Mouse (Mus musculus): ENCODE data around the gene Fam53b. TPM values are rescaled to one million over a fixed set of nuclear protein-coding genes. Genes with fewer than 3 reads are reported as not detected.

Fam53b gene
- polyA plus RNA-seq, 1 experiment, result 20.6 TPM

DNA sequence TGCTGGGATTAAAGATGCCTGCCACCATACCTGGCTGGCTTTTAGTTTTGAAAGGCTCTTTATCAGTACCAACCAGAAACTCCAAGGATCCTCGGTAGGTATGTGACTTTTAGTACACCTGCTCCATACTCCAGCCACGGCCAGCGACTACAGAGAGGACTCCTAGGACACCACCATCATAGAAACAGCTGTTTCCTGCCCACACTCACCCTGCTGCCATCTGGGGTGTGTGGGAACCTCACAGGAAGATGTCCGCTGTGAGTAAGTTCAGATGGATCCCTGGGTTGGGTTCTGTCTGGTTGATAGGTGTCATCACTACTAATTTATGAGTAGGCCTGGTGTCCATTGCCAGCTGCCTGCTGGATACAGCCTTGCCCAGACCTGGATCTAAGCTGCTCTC is 114.9 kb downstream of the Fam53b start:
- no peak for DNase-seq (ENCODE audit: low read depth, low spot score)
- whole genome bisulfite sequencing, result 89% methylated on average over 4 of the region's 4 CpGs

DNA sequence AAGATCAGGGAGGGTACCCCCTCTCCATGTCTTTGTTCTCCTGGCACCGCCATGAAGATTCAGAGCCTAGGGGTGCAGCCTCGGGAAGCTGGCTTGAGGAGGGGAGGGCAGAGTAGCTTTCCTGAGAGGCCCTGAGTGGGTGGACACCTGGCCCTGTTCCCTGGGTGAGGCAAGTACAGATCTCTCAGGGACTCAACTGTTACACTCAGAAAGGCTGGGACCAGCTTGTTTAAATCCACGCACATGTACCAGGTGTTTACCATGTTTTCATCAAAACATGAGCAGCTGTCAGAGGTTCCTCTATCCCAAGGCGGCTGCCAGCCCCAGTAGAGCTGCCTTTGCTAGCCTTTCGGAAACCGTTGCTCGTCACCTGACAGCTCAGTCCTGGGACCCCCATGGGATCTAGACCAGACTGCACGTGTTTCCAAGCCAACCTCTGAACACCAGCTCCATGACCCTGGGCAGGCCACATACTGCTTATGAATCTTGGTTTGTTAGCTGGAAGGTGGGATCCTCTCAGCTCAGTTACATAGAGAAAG is 116.4 kb downstream of the Fam53b start:
- no peak for DNase-seq (ENCODE audit: low read depth, low spot score)
- WGBS, result 86% methylated on average over 8 of the region's 8 CpGs

DNA sequence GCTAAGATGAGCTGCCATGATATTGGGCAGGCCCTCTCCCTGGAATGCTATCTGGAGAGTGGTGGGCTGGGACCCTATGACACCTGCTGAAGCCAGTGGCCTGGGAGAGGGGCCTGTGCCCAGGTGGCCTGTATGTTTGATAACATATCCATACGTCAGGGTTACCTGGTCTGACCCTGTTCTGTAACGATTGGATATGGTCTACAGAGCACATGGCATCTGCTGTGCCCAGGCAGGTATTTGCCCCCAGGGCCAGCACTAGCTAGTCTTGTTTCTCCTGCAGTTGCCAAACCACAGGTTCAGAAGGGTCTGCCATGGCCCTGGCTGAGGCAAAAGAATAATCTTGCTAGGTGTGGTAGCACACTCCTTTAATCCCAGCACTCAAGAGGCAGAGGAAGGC is 120.1 kb downstream of the Fam53b start:
- no peak for DNase-seq (ENCODE audit: low read depth, low spot score)
- 90% methylated on average over 2 of the region's 2 CpGs for WGBS

DNA sequence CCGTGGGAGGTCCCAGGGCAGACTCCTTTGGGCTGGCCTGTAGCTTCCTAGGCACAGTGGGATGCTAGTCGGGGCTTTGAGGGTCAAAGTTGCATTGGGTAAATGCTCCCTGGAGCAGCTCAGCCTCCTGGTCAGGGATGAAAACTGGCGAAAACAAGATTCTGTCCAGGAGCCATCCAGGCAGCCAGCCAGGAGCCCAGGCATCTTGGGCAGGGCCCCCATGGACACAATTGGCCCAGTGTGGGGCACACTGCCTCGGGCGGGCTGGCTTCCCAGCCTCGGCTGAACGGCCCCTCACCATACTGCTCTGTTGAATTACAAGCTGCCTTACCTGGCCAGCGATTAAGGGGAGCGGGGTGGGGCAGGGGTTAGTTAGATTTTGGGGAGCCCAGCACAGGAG is 121.0 kb downstream of the Fam53b start:
- 82% methylated on average over 9 of the region's 9 CpGs for WGBS
- no peak for DNase-seq (ENCODE audit: low read depth, low spot score)

DNA sequence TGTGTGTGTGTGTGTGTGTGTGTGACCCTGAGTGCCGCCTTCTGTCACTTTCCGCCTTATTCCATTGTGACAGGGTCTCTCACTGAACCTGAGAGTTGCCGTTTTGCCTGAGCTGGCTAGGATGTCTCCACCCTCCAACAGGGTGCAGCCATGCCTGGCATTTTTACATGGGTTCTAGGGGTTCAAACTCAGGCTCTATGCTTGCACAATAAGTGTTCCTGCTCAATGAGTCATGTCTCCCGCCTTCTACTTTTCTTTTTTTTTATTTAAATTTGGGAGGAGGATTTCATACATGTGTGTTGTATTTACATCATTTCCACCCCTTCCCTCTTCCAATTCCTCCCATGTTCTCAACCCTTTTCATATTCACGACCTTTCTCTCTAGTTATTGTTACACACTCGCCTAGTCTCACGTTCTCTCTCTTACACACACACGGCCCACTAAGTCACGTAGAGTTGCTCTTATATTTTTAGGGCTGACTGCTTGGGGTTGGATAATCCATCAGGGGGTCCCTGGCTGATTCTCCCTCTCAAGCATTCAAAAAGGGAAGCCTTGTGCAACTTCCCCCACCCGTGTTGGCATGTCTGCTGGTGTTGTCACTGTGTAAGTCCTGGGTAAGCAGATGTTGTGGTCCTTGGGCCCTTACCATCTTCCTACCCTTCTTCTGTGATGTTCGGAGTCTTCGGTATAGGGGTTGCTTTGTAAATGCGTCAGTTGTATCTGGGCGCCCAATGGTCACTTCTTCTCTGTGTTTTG is 122.8 kb downstream of the Fam53b start:
- no peak for DNase-seq (ENCODE audit: low read depth, low spot score)
- WGBS, result 90% methylated on average over 14 of the region's 14 CpGs

DNA sequence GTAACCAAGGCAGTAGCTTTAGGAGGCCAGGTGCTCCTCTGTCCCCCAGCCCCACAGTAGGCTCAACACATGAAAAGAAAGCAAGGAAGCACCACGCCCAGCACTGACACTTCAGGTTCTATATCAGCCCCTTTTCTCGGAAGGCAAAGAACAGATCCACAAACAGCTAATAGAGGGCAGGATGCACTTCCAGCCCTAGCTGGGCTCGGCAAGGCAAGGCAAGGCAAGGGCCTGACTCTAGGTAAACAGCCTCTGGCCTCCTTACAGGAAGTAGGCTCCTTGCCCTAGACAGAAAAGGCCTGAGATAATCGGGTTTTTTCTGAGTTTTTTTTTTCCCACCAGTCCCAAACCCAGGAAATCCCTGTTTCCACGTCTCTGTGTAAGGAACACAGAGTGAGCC is 124.0 kb downstream of the Fam53b start:
- no peak for DNase-seq (ENCODE audit: low read depth, low spot score)
- WGBS, result 57% methylated on average over 5 of the region's 5 CpGs

DNA sequence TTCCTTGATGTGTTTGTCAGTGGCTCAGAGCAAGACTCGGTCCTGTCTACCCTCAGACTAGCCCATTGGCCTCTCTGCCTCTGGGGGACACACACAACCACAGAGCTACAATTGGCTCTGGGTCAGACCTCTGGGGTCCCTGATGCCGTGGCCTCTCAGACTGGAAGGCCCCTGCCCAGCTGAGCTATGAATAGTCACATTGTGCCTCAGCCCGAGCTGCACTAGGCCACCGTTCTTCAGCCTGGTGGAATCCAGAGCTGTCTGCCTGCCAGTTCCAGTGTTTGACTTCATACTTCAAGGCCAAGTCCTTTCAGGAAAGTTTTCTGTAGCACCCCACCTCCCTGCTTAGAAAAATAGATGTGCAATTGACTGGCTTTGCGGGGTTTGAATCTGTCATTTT is 125.0 kb downstream of the Fam53b start:
- WGBS, result 50% methylated on average over 5 of the region's 5 CpGs
- DNase-seq (ENCODE audit: low read depth, low spot score), result no peak

DNA sequence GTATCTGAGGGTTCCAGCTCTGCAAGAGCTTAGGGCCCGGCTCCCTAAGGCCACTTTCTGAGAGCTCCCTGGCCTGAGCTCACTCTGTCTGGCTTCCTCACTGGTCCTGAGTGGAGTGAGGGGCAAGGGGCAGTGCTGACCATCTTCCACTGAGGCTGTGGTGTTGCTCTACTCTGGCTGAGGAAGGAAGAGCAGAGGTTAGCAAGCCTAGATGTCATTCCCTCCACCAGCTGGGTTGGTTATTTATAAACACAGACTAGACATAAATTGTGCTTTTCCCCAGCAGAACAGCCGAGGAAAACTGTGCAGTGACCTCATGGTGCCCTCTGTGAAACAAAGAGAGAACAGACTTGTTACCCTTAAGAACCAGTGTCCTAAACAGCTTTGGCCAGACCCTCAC is 125.8 kb downstream of the Fam53b start:
- 64% methylated on average over 2 of the region's 2 CpGs for WGBS
- DNase-seq (ENCODE audit: low read depth, low spot score), result no peak

DNA sequence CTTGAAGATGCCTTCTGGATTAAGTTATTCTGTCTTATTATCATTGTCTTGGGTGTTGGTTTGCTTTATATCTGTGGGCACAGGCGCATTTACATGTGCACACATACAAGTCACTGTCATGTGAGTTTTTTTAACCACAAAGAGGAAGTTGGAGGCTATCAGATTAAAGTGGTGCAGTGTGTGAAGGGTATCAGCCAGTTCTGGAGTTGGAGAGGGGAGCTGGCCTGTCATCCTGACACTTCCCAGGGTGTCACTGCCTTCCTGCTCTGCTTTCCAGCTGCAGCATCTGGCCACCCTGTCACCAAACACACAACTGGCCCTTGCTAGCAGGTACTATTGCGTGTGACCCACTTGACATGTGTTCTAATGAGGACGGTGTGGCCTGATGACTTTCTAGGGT is 127.2 kb downstream of the Fam53b start:
- WGBS, result 90% methylated on average over 3 of the region's 3 CpGs
- no peak for DNase-seq (ENCODE audit: low read depth, low spot score)

DNA sequence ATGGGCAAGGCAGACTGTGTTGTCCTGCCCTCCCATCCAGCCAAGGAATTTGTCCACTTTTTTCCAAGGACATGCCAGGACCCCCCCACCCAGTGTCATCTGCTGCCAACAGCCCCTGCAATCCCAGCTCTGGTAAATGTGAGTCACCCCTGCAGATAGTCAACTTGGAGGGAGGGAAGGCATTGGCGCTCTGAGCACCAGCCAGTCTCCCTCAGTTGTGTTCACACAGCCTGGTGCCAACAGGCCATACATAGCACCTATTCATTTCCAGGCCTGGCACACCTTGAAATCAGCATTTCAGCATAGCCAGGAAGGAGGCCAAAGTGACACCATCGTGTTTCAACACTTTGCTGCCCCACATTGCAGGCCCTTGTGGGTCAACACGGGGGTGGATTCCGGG is 129.8 kb downstream of the Fam53b start:
- no peak for DNase-seq (ENCODE audit: low read depth, low spot score)
- WGBS, result 91% methylated on average over 4 of the region's 4 CpGs

DNA sequence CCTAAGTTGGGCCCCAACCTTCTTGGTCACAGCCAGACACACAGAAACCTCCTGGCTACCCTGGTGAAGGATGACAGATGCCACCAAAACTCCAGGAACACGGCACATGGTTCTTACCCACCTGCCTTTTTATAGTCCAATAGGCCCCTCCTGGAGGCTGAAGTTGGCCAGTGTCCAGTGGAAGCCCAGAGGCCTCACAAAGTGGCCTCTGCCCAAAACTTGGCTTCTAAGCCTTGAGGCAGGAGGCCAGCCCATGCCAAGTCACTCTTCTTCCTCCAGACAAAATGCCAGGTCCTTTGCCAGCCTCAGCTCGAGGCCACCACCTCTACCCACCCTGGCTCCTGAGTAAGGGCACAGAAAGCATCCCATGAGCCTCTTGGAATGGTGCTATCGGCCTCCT is 130.8 kb downstream of the Fam53b start:
- no peak for DNase-seq (ENCODE audit: low read depth, low spot score)
- WGBS, result 66% methylated on average over 3 of the region's 3 CpGs

DNA sequence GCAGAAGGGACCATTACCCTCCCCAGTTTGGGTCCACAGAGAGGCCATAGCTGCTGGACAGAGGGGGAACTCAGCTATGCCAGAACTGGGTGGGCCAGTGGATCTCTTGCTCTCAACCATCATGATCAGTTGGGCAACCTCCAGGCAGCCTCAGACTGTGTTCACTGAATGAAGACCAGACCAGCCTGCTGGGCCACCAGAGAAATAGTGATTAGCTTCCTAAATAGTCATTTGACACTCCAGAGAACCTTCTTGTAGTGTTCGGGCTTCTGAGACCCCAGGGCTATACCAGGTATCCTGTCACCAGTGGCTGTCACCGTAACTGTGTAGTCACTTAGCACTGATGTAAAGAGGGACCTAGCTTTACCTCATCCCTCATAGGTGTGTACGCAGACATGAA is 131.3 kb downstream of the Fam53b start:
- over 99% methylated on average over 3 of the region's 3 CpGs for WGBS
- DNase-seq (ENCODE audit: low read depth, low spot score), result no peak

DNA sequence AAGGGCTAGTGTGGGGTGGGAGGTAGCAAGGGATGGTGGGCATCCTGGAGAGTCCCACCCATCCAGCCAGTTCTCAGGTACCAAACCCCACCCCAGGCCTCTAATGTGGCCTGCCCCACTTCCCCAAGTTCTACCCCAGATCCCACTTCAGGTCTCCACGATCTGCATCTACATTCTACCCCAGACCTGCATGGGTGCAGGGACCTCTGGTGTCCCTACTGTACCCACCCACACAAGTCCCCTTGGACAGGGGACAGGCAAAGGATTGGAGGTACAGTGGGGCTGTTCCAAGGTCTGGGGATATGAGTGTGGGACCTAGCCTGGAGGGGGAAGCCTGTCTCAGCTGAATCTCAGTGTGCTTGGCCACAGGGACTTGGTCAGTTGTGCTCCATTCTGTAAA is 131.9 kb downstream of the Fam53b start:
- no peak for DNase-seq (ENCODE audit: low read depth, low spot score)
- 89% methylated on average over 1 of the region's 1 CpGs for WGBS

DNA sequence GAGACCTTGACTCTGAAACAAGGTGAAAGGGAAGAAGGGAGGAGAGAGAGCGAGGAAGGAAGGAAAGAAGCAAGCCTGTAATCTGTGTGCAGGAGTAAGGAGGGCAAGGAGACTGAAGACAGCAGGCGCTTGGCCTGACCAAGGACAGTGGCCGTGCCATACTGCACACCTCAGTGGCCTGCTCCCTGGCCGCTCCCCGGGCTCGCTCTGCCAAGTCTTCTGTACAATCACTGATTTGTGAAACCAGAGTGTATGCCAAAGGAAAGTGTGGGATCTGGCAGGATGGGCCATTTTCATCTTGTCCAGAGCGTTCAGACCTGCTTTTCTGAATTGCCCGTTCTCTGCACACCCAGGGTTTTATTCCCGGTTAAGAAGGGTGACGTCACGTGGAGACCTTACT is 132.4 kb downstream of the Fam53b start:
- DNase-seq (ENCODE audit: low read depth, low spot score), result no peak
- 87% methylated on average over 11 of the region's 11 CpGs for WGBS

DNA sequence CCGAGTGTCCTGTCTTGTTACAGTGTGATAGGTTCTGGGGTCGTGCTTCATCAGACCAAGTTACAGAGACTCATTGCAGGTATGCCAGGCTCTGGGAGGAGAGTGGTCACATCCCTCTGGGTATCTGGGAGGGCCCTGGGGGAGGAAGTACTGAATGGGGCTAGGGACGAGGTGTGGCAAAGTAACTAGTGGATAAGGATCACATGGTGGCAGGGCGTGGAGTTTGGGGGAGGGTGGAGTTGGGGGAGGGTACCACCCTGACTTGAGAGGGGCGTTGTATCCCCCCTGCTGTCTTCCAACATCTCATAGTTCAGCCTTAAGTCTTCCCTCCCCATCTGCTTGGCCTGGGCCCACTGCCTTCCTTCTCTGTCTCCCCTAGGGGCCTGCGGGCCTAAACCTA is 134.1 kb downstream of the Fam53b start:
- WGBS, result 76% methylated on average over 6 of the region's 6 CpGs
- no peak for DNase-seq (ENCODE audit: low read depth, low spot score)

DNA sequence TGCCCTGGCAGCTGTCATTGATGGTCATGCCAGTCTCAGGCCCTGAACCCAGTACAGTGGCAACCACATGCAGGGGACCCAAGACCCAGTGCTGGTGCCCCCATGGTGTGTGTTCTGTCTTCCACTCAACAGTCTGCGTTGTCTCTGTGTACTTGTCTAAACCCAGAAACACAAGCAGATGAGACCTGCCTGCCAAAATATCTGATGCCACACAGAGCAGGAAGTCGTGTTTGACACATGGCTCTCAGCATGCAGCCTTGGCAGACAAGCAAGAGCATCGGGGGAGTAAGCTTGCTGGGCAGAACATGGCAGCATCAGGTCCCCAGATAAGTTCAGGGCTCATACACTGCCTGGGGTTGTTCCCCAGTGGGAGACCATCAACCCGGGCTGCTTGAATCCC is 134.6 kb downstream of the Fam53b start:
- no peak for DNase-seq (ENCODE audit: low read depth, low spot score)
- WGBS, result 77% methylated on average over 4 of the region's 4 CpGs

DNA sequence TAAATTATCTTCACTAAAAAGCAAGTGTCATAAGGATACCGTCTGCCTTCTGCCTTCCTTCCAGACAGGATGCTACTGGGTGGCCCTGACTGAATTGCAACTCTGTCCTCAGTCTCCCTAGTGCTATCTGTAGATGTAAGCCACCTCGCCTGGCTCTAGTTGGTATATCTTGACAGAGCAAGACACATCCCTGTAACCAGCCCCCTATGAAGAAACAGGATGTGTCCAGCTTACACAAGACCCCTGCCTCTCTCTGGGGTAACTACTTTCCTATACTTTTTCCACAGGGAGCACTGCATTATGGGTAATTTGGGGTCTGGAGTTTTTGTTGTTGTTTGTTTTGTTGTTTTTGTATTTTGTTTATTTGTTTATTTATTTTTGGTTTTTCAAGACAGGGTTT is 137.8 kb downstream of the Fam53b start:
- 95% methylated on average over 2 of the region's 2 CpGs for WGBS

DNA sequence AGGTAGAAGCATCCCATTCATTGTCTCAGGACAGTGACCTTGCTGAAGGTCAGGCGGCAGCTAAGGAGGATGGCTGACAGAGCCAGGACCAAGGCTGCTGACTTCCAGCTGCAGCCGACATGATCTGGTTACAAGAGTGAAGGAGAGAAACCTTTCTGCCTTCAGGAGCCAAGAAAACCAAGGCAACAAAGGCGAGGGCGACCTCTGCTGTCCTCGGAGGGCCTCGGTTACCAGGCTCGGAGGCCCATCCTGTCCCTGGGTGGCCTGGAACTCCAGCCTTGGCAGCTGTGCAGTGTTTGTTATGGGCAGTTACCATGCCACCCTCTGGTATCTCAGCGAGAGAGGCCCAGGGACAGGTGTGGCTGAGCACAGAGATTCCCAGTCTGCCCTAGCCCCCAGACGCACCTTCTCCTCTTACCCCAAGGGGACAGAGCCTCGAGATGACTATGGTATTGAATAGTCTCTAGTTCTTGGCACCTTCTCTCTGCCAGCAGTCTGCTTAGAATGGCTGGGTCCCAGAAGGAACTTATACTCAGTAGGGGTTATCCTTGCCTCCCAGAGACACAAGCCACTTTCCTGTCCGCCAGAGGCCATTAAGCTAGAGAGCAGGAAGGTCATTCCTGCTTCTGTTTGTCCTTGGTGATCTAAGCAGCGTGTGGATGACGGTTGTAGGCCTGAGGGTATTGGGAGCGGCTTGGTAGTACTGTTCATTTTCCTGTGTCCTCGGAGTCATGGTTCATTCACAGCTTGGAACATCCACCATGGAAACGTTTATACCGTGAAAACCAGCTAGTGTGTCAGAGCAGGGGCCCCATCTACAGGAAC is 139.5 kb downstream of the Fam53b start:
- 25% methylated on average over 17 of the region's 17 CpGs for WGBS
- no peak for DNase-seq (ENCODE audit: low read depth, low spot score)

More for the DNA sequence above, 137.8 kb downstream of the Fam53b start:
- DNase-seq (ENCODE audit: low read depth, low spot score), result no peak

DNA sequence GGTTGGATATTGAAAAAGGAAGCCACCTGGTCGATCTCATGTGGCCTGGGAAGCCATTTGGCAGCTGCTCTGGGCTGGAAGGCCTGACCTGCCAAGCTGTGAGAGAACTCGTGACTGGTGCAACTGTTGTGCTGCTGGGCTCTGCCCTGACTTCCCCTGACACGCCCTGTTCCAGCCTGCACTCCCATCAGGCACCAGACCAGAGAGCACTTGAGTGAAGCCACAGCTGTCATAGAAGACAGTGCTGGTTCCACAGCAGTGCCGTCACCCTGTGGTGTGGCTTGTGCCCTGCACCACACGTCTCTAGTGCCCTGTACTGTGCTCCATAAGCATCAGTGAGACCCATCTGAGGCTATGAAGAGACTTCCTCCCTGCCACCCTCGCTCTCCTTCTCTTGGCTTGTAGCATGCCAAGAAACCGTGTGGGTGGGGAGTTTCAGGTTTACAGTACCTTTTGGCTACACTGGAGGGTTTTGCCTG is 141.2 kb downstream of the Fam53b start:
- peak; percentile 57 for DNase-seq (ENCODE audit: low read depth, low spot score)
- 17% methylated on average over 7 of the region's 7 CpGs for WGBS

DNA sequence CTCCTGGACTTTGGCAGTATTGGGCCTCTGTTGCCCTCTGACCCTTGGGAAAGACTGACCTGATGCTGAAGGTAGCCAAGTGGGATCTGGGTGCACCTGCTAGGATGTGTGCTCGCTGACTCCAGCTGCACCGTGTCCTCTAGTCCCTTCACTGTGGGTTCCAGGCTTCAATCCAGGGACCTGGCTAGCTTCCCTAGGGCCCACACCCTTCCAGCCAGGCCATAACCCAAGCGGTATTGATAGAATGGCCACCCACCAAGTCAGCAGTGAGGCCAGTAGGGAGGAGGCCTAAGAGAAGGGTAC is 142.9 kb downstream of the Fam53b start:
- whole genome bisulfite sequencing, result 62% methylated on average over 3 of the region's 3 CpGs
- DNase-seq (ENCODE audit: low read depth, low spot score), result no peak

Data from large intestine, adult 2 months (tissue).